Mouse (Mus musculus) kidney, embryonic 15.5 days (tissue): ENCODE results near the gene Ldlrad3. TPM values are rescaled to one million over a fixed set of nuclear protein-coding genes. Genes with fewer than 3 reads are reported as not detected.

ENCODE experiments used
- ATAC-seq: fragments of 200-750 bp; cut with Nextera tagmentation; replicated peaks from 2 replicates; pipeline ENCODE4 v1.8.0; 2017; ENCODE audit warnings: moderate TSS enrichment; ENCODE audit not compliant: low FRiP score
- H3K27ac ChIP-seq: fragments of 300-500 bp; sonication (generic); 2 replicates; pipeline ENCODE4 v1.5.1; 2015; ENCODE audit warnings: mild to moderate bottlenecking, inconsistent platforms
- H3K27me3 ChIP-seq: fragments of 300-500 bp; sonication (generic); 2 replicates; pipeline ENCODE4 v1.6.1; 2015; ENCODE audit warnings: inconsistent platforms
- H3K36me3 ChIP-seq: fragments of 300-500 bp; sonication (generic); 2 replicates; pipeline ENCODE4 v1.6.1; 2015; ENCODE audit warnings: inconsistent platforms
- H3K4me1 ChIP-seq: fragments of 300-500 bp; sonication (generic); 2 replicates; pipeline ENCODE4 v1.6.1; 2015; ENCODE audit warnings: inconsistent platforms
- H3K4me2 ChIP-seq: fragments of 300-500 bp; sonication (generic); 2 replicates; pipeline ENCODE4 v1.6.1; 2015; ENCODE audit warnings: moderate library complexity, mild to moderate bottlenecking, inconsistent platforms
- H3K4me3 ChIP-seq: fragments of 300-500 bp; sonication (generic); replicated peaks from 2 replicates; pipeline ENCODE4 v1.5.1; 2015; ENCODE audit warnings: mild to moderate bottlenecking, inconsistent platforms
- H3K9ac ChIP-seq: fragments of 300-500 bp; sonication (generic); 2 replicates; pipeline ENCODE4 v1.6.1; 2015; ENCODE audit warnings: mild to moderate bottlenecking, inconsistent platforms
- H3K9me3 ChIP-seq: fragments of 300-500 bp; sonication (generic); replicated peaks from 2 replicates; pipeline ENCODE4 v1.6.1; 2016; ENCODE audit warnings: inconsistent platforms
- WGBS: fragments of 180-500 bp; shearing (Covaris S2); methylation state at CpG from one replicate; pipeline ENCODE4 v1.1.7; 2015; ENCODE audit warnings: mixed read lengths; 5-methylcytosine and 5-hydroxymethylcytosine counted together
- polyA plus RNA-seq: library from polyadenylated mRNA; unstranded; fragments of >200 nt; fragmentation: Nextera tagmentation; extraction: Ambion mirVana; gene quantifications from 2 replicates; pipeline ENCODE4 v1.2.1, GENCODE M21; 2015

The Ldlrad3 gene
- polyA plus RNA-seq, 1 experiment from 2014 or later = 40.4 TPM

- 15% methylated on average over 11 of the region's 11 CpGs for WGBS
- no peaks in the 10 kb centered on the region for H3K9me3 ChIP-seq
- H3K36me3 ChIP-seq = no peaks in the 10 kb centered on the region
- peak overlapping the region; percentile 65; the same call in 1 of the 2 replicates for H3K27ac ChIP-seq
- H3K4me2 ChIP-seq = peak overlapping the region; percentile 3; the same call in 1 of the 2 replicates
- H3K9ac ChIP-seq = no peak overlapping the region
- H3K4me3 ChIP-seq = no peak overlapping the region
- H3K4me1 ChIP-seq = peaks cover 20% of the 10 kb centered on the region
- peak; percentile 82 for ATAC-seq
- H3K27me3 ChIP-seq = no peaks in the 10 kb centered on the region
These were observed 164.7 kb downstream of the Ldlrad3 start for GRCm38 (mm10) chr2:102021371-102022084.

DNA sequence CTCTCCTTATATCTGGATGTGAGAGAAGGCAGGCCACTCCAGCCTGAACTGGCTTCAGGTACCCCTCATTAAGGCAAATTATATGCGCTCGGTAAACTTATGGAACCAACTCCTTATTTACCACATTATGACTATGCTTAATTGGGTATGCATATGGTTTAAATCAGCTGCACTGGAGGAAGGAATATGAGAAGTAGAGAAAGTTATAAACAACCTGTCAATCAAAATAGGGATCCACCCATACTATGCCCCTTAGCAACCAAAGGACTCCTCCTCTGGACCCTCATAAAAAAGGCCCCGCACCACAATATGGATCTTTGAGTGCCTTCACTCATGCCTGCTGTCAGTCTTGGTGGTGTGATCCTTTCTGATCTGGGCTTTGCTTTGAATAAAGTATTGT, 165.6 kb downstream of the Ldlrad3 start:
- H3K27ac ChIP-seq = no peak overlapping the region
- H3K36me3 ChIP-seq = no peaks in the 10 kb centered on the region
- no peak overlapping the region for H3K4me3 ChIP-seq
- no peaks in the 10 kb centered on the region for H3K9me3 ChIP-seq
- H3K4me1 ChIP-seq = peaks cover 20% of the 10 kb centered on the region
- no peak overlapping the region for H3K4me2 ChIP-seq
- no peak for ATAC-seq
- 91% methylated on average over 3 of the region's 3 CpGs for WGBS
- H3K9ac ChIP-seq = no peak overlapping the region
- H3K27me3 ChIP-seq = no peaks in the 10 kb centered on the region

GRCm38 (mm10) chr2:102014538-102015113, 171.6 kb downstream of the Ldlrad3 start:
- H3K4me3 ChIP-seq = no peak overlapping the region
- H3K36me3 ChIP-seq = no peaks in the 10 kb centered on the region
- no peak for ATAC-seq
- no peak overlapping the region for H3K4me2 ChIP-seq
- peaks cover 26% of the 10 kb centered on the region for H3K4me1 ChIP-seq
- no peak overlapping the region for H3K9ac ChIP-seq
- H3K27ac ChIP-seq = no peak overlapping the region
- 83% methylated on average over 6 of the region's 6 CpGs for WGBS
- no peaks in the 10 kb centered on the region for H3K9me3 ChIP-seq
- no peaks in the 10 kb centered on the region for H3K27me3 ChIP-seq

DNA sequence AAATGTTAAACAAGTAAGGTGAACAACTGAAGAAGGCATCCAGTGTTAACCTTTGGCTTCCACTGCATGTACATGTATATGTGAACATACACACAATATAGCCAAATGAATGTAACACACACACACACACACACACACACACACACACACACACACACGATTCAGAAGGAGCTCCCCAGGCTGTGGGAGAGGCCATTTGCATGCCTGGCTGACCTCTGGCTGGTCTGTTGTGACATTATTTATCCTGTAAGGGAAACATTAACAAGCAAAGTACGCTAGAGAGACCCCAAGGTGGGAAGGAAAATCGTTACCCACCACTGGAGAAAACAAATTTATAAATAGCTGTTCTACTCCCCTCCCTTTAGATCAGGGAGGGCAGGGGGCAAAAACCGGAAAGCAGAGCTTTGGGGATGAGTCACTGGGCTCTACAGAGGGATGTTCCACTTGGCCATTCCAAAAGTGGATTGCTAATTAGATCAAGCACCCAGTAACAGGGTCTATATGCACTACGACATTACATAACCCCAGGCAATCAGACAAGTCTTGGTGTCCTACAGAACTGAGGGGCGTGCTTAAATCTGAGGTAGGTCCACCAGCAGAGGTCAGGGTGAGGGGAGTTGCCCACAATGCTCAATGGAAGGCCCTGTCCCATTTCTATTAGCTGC, 174.7 kb downstream of the Ldlrad3 start:
- 46% methylated on average over 6 of the region's 6 CpGs for WGBS
- H3K9me3 ChIP-seq = no peaks in the 10 kb centered on the region
- H3K4me1 ChIP-seq = peaks cover 46% of the 10 kb centered on the region
- H3K36me3 ChIP-seq = no peaks in the 10 kb centered on the region
- no peak overlapping the region for H3K4me3 ChIP-seq
- H3K9ac ChIP-seq = no peak overlapping the region
- peak; percentile 63 for ATAC-seq
- H3K27me3 ChIP-seq = no peaks in the 10 kb centered on the region
- H3K27ac ChIP-seq = peak overlapping the region; percentile 61
- no peak overlapping the region for H3K4me2 ChIP-seq

GRCm38 (mm10) chr2:102009766-102010265, 176.4 kb downstream of the Ldlrad3 start:
- no peak overlapping the region for H3K4me3 ChIP-seq
- H3K4me2 ChIP-seq = no peak overlapping the region
- no peak overlapping the region for H3K9ac ChIP-seq
- no peak for ATAC-seq
- H3K27me3 ChIP-seq = no peaks in the 10 kb centered on the region
- H3K27ac ChIP-seq = 0 out of 2 replicates have a peak overlapping the region, but pooled peaks have one; percentile 2
- 76% methylated on average over 6 of the region's 6 CpGs for WGBS
- H3K36me3 ChIP-seq = no peaks in the 10 kb centered on the region
- peaks cover 62% of the 10 kb centered on the region for H3K4me1 ChIP-seq
- H3K9me3 ChIP-seq = no peaks in the 10 kb centered on the region

GRCm38 (mm10) chr2:102006143-102006542, 180.0 kb downstream of the Ldlrad3 start:
- Histone ChIP-seq H3K4me2 (no peak overlapping the region), H3K9ac (no peak overlapping the region), H3K9me3 (no peaks in the 10 kb centered on the region), H3K36me3 (no peaks in the 10 kb centered on the region), H3K4me3 (no peak overlapping the region), H3K27me3 (no peaks in the 10 kb centered on the region), H3K27ac (no peak overlapping the region), H3K4me1 (peaks cover 81% of the 10 kb centered on the region)
- 42% methylated on average over 4 of the region's 4 CpGs for WGBS
- ATAC-seq = no peak

- Histone ChIP-seq H3K4me2 (no peak overlapping the region), H3K9me3 (no peaks in the 10 kb centered on the region), H3K27ac (0 out of 2 replicates have a peak overlapping the region, but pooled peaks have one; percentile 18), H3K4me3 (no peak overlapping the region), H3K4me1 (peaks cover 76% of the 10 kb centered on the region), H3K36me3 (no peaks in the 10 kb centered on the region), H3K27me3 (no peaks in the 10 kb centered on the region), H3K9ac (0 out of 2 replicates have a peak overlapping the region, but pooled peaks have one; percentile 4)
- no peak for ATAC-seq
- 61% methylated on average over 8 of the region's 8 CpGs for WGBS
These were observed 180.7 kb downstream of the Ldlrad3 start for GRCm38 (mm10) chr2:102005377-102006007.

GRCm38 (mm10) chr2:102003776-102004264, 182.4 kb downstream of the Ldlrad3 start:
- Histone ChIP-seq H3K4me2 (0 out of 2 replicates have a peak overlapping the region, but pooled peaks have one; percentile 32), H3K9me3 (no peaks in the 10 kb centered on the region), H3K27ac (peak overlapping the region; percentile 87), H3K36me3 (no peaks in the 10 kb centered on the region), H3K27me3 (no peaks in the 10 kb centered on the region), H3K4me1 (peaks cover 83% of the 10 kb centered on the region), H3K4me3 (no peak overlapping the region), H3K9ac (no peak overlapping the region)
- no peak for ATAC-seq
- 42% methylated on average over 7 of the region's 7 CpGs for WGBS

DNA sequence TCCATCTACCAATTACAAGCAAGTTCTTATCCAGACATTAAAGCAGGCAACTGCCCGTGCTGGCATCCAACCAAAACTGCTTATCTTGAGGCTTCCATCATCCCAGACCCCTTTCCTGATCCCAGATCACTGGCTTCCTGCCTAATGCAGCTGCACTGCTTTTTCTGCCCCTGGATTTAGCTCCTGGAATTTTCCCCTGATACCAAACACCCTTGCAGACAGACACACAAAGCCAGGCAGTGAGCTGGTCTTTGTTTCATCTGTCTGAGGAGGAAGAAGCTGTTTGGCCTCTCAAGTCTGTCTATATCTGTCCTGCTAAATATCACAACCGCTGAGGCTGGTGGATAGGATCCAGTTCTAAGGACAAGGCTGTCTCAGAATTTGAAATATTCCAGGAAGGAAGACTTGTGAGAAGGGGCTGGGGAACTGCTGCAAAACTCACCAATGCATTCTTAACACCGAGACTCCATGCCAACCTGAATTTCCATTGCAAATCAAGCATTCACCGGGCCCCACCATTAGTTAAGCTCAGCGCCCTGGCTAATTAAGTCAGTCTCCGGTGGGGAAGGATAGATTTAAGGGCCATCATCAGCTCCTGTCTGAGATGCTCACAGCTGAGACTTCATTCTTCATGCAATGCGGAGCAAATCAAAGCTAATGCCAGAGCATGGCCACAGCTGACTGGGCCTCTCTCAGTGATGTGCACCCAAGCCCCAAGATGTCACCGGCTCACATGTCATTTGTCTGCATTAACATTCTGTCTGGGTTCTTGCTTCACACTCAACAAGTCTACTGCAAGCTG, 183.0 kb downstream of the Ldlrad3 start:
- Histone ChIP-seq H3K27ac (peak overlapping the region; percentile 87), H3K36me3 (no peaks in the 10 kb centered on the region), H3K27me3 (no peaks in the 10 kb centered on the region), H3K4me2 (peak overlapping the region; percentile 32), H3K4me1 (peaks cover 80% of the 10 kb centered on the region), H3K4me3 (no peak overlapping the region), H3K9ac (no peak overlapping the region), H3K9me3 (no peaks in the 10 kb centered on the region)
- ATAC-seq = peak; percentile 57
- WGBS = 17% methylated on average over 8 of the region's 8 CpGs

DNA sequence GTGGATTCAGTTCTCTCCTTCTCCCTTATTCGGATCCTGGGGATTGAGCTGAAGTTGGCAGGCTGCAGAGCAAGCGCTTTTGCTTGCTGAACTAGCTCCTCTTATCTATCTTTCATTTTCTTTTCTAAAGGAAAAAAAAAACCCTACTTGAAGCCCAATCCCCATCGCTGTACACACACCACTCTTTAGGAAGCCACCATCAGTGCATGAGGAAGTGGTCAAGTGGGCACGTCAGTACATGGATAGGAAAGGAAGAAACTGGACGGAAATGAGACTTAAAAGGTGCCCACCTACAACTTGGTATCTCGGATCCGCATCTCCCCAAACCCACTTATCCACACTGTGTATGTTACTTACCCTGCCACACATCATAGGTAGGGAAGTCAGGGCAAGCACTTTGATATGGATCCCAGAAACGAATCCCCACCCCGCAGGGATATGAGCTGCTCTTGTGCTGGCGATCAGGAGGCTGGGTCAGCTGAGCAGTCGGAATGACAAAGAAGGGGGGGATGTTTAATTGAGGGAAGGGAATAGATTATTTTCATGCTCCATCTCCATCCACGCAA, 183.7 kb downstream of the Ldlrad3 start:
- Histone ChIP-seq H3K27me3 (no peaks in the 10 kb centered on the region), H3K9ac (no peak overlapping the region), H3K27ac (peak overlapping the region; percentile 87), H3K9me3 (no peaks in the 10 kb centered on the region), H3K4me1 (peaks cover 74% of the 10 kb centered on the region), H3K4me2 (peak overlapping the region; percentile 32), H3K4me3 (no peak overlapping the region), H3K36me3 (no peaks in the 10 kb centered on the region)
- 48% methylated on average over 12 of the region's 12 CpGs for WGBS
- peak; percentile 4; the same call in 1 of the 2 replicates for ATAC-seq

GRCm38 (mm10) chr2:102001661-102002060, 184.5 kb downstream of the Ldlrad3 start:
- peak overlapping the region; percentile 87; the same call in 1 of the 2 replicates for H3K27ac ChIP-seq
- no peaks in the 10 kb centered on the region for H3K27me3 ChIP-seq
- no peak for ATAC-seq
- H3K9ac ChIP-seq = no peak overlapping the region
- H3K4me3 ChIP-seq = no peak overlapping the region
- H3K4me2 ChIP-seq = no peak overlapping the region
- H3K4me1 ChIP-seq = peaks cover 75% of the 10 kb centered on the region
- WGBS = 0% methylated on average over 1 of the region's 1 CpGs
- H3K36me3 ChIP-seq = no peaks in the 10 kb centered on the region
- no peaks in the 10 kb centered on the region for H3K9me3 ChIP-seq
